Mouse (Mus musculus) myocyte (in vitro differentiated cells): ENCODE measurements around the gene Ms4a13. TPM values are rescaled to one million over a fixed set of nuclear protein-coding genes. Genes with fewer than 3 reads are reported as not detected.
"Not testable (repeated sequence)": the region's sequence is repeated elsewhere in the genome, so short reads cannot be mapped to it uniquely, and the experiment has no call there.

Experiments
- H3K27me3 ChIP-seq: one replicate; pipeline ENCODE4 v1.6.1; 2011; ENCODE audit not compliant: control insufficient read depth, insufficient read depth, insufficient read length
- H3K36me3 ChIP-seq: one replicate; pipeline ENCODE4 v1.6.1; 2011; ENCODE audit not compliant: control insufficient read depth, insufficient read depth
- H3K4me2 ChIP-seq: one replicate; pipeline ENCODE4 v1.6.1; 2011; ENCODE audit warnings: low read depth, control low read depth
- H3K4me3 ChIP-seq: one replicate; pipeline ENCODE4 v1.5.1; 2011; ENCODE audit warnings: mild to moderate bottlenecking, control low read depth, moderate library complexity
- H3K79me2 ChIP-seq: one replicate; pipeline ENCODE4 v1.6.1; 2011; ENCODE audit not compliant: control insufficient read depth, insufficient read depth
- H3ac ChIP-seq: one replicate; pipeline ENCODE4 v1.6.1; 2011; ENCODE audit not compliant: control insufficient read depth, insufficient read length
- CEBPB ChIP-seq: IDR thresholded peaks from 2 replicates; pipeline ENCODE4 v1.6.1; 2011; ENCODE audit warnings: mild to moderate bottlenecking, moderate library complexity; ENCODE audit not compliant: poor library complexity, insufficient read depth, severe bottlenecking
- E2F4 ChIP-seq: IDR thresholded peaks from one replicate; pipeline ENCODE4 v1.6.1; 2011; ENCODE audit warnings: mild to moderate bottlenecking, control low read depth, moderate library complexity; ENCODE audit not compliant: insufficient read depth
- MAX ChIP-seq: IDR thresholded peaks from one replicate; pipeline ENCODE4 v1.6.1; 2011; ENCODE audit warnings: low read depth, mild to moderate bottlenecking, control low read depth
- MYOD1 ChIP-seq, 3 experiments: IDR thresholded peaks; one replicate each; pipeline ENCODE4 v1.6.1; 2011; ENCODE audit warnings: control low read depth in 2 of 3, low read depth in 2 of 3, mild to moderate bottlenecking in 2 of 3, moderate library complexity in 1 of 3; ENCODE audit not compliant: insufficient read length in 2 of 3, control insufficient read depth in 1 of 3
- MYOG ChIP-seq, 3 experiments: IDR thresholded peaks; one replicate each; pipeline ENCODE4 v1.6.1; 2011; ENCODE audit warnings: control low read depth in 2 of 3, low read depth in 2 of 3, mild to moderate bottlenecking in 2 of 3; ENCODE audit not compliant: insufficient read length in 2 of 3, control insufficient read depth in 1 of 3, insufficient read depth in 1 of 3
- POLR2A ChIP-seq: IDR thresholded peaks from one replicate; pipeline ENCODE4 v1.6.1; 2011; ENCODE audit warnings: low read depth, mild to moderate bottlenecking, control low read depth, moderate library complexity; ENCODE audit not compliant: insufficient read length
- POLR2AphosphoS2 ChIP-seq: IDR thresholded peaks from one replicate; pipeline ENCODE4 v1.6.1; 2011; ENCODE audit warnings: low read depth, control low read depth; ENCODE audit not compliant: insufficient read length
- REST ChIP-seq: IDR thresholded peaks from one replicate; pipeline ENCODE4 v1.6.1; 2011; ENCODE audit warnings: mild to moderate bottlenecking, control low read depth, moderate library complexity; ENCODE audit not compliant: insufficient read depth, insufficient read length
- SRF ChIP-seq: IDR thresholded peaks from one replicate; pipeline ENCODE4 v1.6.1; 2011; ENCODE audit warnings: low read depth; ENCODE audit not compliant: control insufficient read depth, insufficient read length
- TCF12 ChIP-seq: IDR thresholded peaks from one replicate; pipeline ENCODE4 v1.6.1; 2011; ENCODE audit warnings: mild to moderate bottlenecking, control low read depth; ENCODE audit not compliant: poor library complexity, insufficient read depth, severe bottlenecking
- TCF3 ChIP-seq: IDR thresholded peaks from one replicate; pipeline ENCODE4 v1.6.1; 2011; ENCODE audit warnings: low read depth, control low read depth; ENCODE audit not compliant: insufficient read length
- USF1 ChIP-seq: IDR thresholded peaks from one replicate; pipeline ENCODE4 v1.6.1; 2011; ENCODE audit warnings: low read depth, mild to moderate bottlenecking, control low read depth, moderate library complexity
- polyA plus RNA-seq: library from polyadenylated mRNA; unstranded; fragments of >200 nt; fragmentation: generic; extraction: Trizol; gene quantifications from one replicate; pipeline ENCODE4 v1.2.1, GENCODE M21; 2012; ENCODE audit warnings: missing spikeins

Gene Ms4a13
- polyA plus RNA-seq, 1 experiment: not detected

DNA sequence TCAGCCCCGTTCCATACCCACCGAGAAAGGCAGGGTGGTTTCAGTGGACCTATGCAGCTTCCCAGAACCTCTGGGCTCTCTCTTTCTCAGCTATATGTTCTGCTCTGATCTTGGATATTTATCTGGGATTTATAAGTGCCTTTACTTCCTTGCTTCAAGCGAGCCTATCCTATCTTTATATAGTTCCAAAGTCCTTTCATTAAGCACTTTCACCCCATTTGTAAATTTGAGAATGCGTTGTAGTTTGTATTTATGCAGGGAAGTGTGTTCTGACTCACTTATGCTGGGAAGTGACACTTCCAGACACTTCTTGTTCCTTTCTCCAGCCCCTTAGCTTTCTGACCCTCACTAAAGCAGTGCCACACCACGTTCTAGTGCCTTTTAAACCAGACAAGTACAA, 35.8 kb upstream of the Ms4a13 start, which contains the start of gene Ms4a12:
Gene Ms4a12, minus strand, starts transcription at position 101 of the 400 bp plus-strand sequence.
- Histone ChIP-seq H3K27me3 (no peaks in the 10 kb centered on the region), H3ac (no peak within 1 kb of the TSS), H3K4me2 (no peak within 1 kb of the TSS), H3K79me2 (no peaks in the 10 kb centered on the region), H3K4me3 (no peak within 1 kb of the TSS), H3K36me3 (no peaks in the 10 kb centered on the region)
- TF ChIP-seq E2F4: no peak
- TF ChIP-seq SRF: no peak
- TF ChIP-seq CEBPB: no peak
- TF ChIP-seq MYOD1 (IDR thresholded peaks at IDR 0.05; ENCODE audit: control insufficient read depth in 1 of 3, insufficient read length in 2 of 3, low read depth in 2 of 3): no peak
- no peak for TF ChIP-seq REST
- no peak for TF ChIP-seq TCF12
- TF ChIP-seq USF1: no peak
- TF ChIP-seq POLR2A: no peak
- no peak for TF ChIP-seq POLR2AphosphoS2
- TF ChIP-seq MYOG (IDR thresholded peaks at IDR 0.05; ENCODE audit: control insufficient read depth in 1 of 3, insufficient read depth in 1 of 3, insufficient read length in 2 of 3, low read depth in 2 of 3): no peak
- no peak for TF ChIP-seq TCF3
- TF ChIP-seq MAX: no peak

DNA sequence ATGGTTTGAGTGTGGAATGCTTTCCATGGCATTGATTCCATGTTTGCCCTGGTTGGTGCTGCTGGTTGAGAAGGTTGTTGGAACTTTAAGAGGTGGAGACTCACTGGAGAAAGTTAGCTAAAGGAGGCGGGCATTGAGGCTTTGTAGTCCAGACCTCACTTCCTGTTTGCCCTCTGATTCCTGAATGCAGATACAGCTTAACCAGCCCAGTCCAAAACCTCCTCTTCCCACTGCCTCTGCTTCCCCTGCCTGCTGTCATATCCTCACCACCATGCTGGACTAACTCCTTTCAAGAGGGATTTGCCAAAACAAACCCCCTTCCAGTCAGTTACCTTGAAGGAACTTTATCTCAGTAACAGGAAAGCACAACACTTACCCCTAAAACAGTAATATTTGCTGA, 4.0 kb downstream of the Ms4a13 start:
- no peak overlapping the region for H3ac ChIP-seq
- H3K4me3 ChIP-seq: no peak overlapping the region
- no peaks in the 10 kb centered on the region for H3K79me2 ChIP-seq
- TF ChIP-seq E2F4: no peak
- TF ChIP-seq CEBPB: no peak
- no peak for TF ChIP-seq USF1
- TF ChIP-seq REST: no peak
- no peak for TF ChIP-seq TCF12
- no peak overlapping the region for H3K4me2 ChIP-seq
- no peaks in the 10 kb centered on the region for H3K36me3 ChIP-seq
- no peaks in the 10 kb centered on the region for H3K27me3 ChIP-seq

DNA sequence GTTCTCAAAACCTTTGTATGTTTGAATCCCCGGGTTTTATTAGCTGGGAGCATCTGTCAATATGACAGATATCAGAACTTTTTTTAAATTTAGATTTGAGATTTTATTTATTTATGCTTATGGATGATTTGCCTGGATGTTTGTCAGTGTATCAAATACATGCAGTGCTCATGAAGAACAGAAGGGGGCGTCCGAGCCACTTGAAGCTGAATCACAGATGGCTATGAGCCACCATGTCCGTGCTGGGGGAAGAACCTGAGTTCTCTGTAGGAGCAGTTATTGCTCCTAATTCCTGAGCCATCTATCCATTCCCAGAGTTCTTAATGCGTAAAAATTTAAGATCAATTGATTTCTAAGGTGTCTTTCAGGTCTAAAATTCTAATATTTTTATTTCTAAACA, 12.4 kb downstream of the Ms4a13 start:
- TF ChIP-seq E2F4: no peak
- no peak for TF ChIP-seq POLR2AphosphoS2
- no peak for TF ChIP-seq USF1
- no peak for TF ChIP-seq MAX
- TF ChIP-seq TCF12: no peak
- TF ChIP-seq POLR2A: no peak
- no peak for TF ChIP-seq CEBPB
- no peak for TF ChIP-seq TCF3
- TF ChIP-seq MYOG (IDR thresholded peaks at IDR 0.05; ENCODE audit: control insufficient read depth in 1 of 3, insufficient read depth in 1 of 3, insufficient read length in 2 of 3, low read depth in 2 of 3): no peak
- TF ChIP-seq REST: no peak
- TF ChIP-seq SRF: no peak
- no peak for TF ChIP-seq MYOD1 (IDR thresholded peaks at IDR 0.05; ENCODE audit: control insufficient read depth in 1 of 3, insufficient read length in 2 of 3, low read depth in 2 of 3)
- H3K36me3 ChIP-seq: no peaks in the 10 kb centered on the region
- no peak overlapping the region for H3K4me2 ChIP-seq
- no peak overlapping the region for H3K4me3 ChIP-seq
- no peak overlapping the region for H3ac ChIP-seq
- no peaks in the 10 kb centered on the region for H3K27me3 ChIP-seq
- H3K79me2 ChIP-seq: no peaks in the 10 kb centered on the region

DNA sequence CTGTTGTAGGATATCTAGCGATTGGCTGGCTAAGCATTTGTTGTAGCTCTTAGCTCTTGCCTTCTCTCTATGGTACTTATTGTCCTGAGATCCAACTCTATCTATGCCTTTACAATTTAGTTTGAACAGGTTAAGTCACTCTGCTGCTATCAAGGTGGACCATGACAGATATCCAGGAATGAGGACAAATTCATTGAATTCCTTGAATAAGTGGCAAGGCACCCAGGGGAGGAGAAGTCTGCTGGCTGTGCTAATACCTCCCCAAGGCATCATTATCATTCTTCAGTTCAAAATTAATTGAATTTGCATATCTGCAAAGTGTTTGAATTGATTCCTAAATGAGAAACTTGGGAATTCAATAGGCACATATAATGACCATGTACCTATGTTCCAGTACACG, 19.1 kb downstream of the Ms4a13 start:
- Histone ChIP-seq H3ac (no peak overlapping the region), H3K36me3 (no peaks in the 10 kb centered on the region), H3K27me3 (no peaks in the 10 kb centered on the region), H3K79me2 (no peaks in the 10 kb centered on the region), H3K4me3 (no peak overlapping the region), H3K4me2 (no peak overlapping the region)
- TF ChIP-seq REST (no peak), MYOD1 (IDR thresholded peaks at IDR 0.05; ENCODE audit: control insufficient read depth in 1 of 3, insufficient read length in 2 of 3, low read depth in 2 of 3) (no peak), SRF (no peak), E2F4 (no peak), MYOG (IDR thresholded peaks at IDR 0.05; ENCODE audit: control insufficient read depth in 1 of 3, insufficient read depth in 1 of 3, insufficient read length in 2 of 3, low read depth in 2 of 3) (no peak), POLR2A (no peak), CEBPB (no peak), TCF12 (no peak), TCF3 (no peak), USF1 (no peak), POLR2AphosphoS2 (no peak), MAX (no peak)

DNA sequence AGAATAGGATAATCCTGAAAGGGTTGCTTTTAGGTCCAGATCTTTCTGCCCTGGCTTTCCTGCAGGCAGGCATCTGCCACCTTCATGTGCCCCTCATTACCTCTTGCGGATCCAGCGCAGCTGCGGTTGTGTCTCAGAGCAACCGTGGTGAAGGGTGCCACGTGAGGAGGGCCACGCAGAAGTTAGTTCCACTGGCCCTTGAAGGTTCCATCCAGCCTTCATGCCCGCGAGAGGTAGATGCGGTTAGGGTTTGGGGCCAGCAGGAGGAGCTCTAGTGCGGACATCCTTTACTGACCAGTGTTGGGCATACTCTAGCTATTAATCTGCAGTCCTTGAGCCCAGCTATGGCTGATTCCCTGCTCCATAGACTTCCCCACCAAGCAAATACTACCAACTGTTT, 31.4 kb downstream of the Ms4a13 start, which contains the start of gene 1700025F22Rik:
Gene 1700025F22Rik, minus strand, starts transcription at position 149 of the 400 bp plus-strand sequence.
- TF ChIP-seq E2F4: no peak
- TF ChIP-seq TCF3: no peak
- TF ChIP-seq TCF12: no peak
- no peak for TF ChIP-seq REST
- Histone ChIP-seq H3K4me3 (no peak within 1 kb of the TSS), H3K79me2 (no peaks in the 10 kb centered on the region), H3K36me3 (no peaks in the 10 kb centered on the region), H3K27me3 (no peaks in the 10 kb centered on the region), H3ac (no peak within 1 kb of the TSS), H3K4me2 (no peak within 1 kb of the TSS)

DNA sequence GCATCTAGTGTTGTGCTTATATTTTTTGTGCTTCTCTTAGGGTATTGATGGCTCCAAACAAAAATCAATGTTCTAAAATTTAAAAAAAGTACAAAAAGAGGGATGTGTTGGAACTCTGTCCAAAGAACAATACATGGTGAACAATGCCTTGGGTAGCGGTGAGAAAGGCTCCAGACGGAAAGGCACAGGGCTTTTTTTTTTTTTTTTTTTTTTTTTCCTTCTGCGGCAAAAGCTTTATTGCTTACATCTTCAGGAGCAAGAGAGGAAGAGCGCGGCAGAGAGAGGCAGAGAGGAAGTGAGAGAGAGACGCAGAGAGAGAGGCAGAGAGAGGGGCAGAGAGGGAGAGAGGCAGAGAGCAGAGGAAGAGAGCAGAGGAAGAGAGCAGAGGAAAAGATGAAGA, 38.6 kb downstream of the Ms4a13 start:
- H3K27me3 ChIP-seq, H3ac ChIP-seq, H3K79me2 ChIP-seq, H3K36me3 ChIP-seq, H3K4me3 ChIP-seq, H3K4me2 ChIP-seq: not testable (repeated sequence)
